Mouse (Mus musculus) stomach, embryonic 16.5 days (tissue): ENCODE measurements around the gene Hdac5. TPM values are rescaled to one million over a fixed set of nuclear protein-coding genes. Genes with fewer than 3 reads are reported as not detected.

ENCODE experiments used
- ATAC-seq: fragments of 200-750 bp; cut with Nextera tagmentation; 2 replicates; pipeline ENCODE4 v1.8.0; 2017; ENCODE audit warnings: moderate number of reproducible peaks, moderate TSS enrichment; ENCODE audit not compliant: insufficient read depth, low FRiP score
- H3K27ac ChIP-seq: fragments of 300-500 bp; sonication (generic); 2 replicates; pipeline ENCODE4 v1.5.1; 2014; ENCODE audit warnings: low read length
- H3K27me3 ChIP-seq: fragments of 300-500 bp; sonication (generic); 2 replicates; pipeline ENCODE4 v1.6.1; 2014; ENCODE audit warnings: low read length, control low read depth, mixed read lengths; ENCODE audit not compliant: control insufficient read depth, insufficient read depth
- H3K36me3 ChIP-seq: fragments of 300-500 bp; sonication (generic); 2 replicates; pipeline ENCODE4 v1.6.1; 2014; ENCODE audit warnings: low read length; ENCODE audit not compliant: control insufficient read depth, insufficient read depth
- H3K4me1 ChIP-seq: fragments of 300-500 bp; sonication (generic); 2 replicates; pipeline ENCODE4 v1.6.1; 2014; ENCODE audit warnings: low read length, control low read depth, mixed read lengths; ENCODE audit not compliant: control insufficient read depth, insufficient read depth
- H3K4me2 ChIP-seq: fragments of 300-500 bp; sonication (generic); 2 replicates; pipeline ENCODE4 v1.6.1; 2014; ENCODE audit warnings: low read depth, low read length, mixed read lengths
- H3K4me3 ChIP-seq: fragments of 300-500 bp; sonication (generic); replicated peaks from 2 replicates; pipeline ENCODE4 v1.5.1; 2014; ENCODE audit warnings: mild to moderate bottlenecking, low read length
- H3K9ac ChIP-seq: fragments of 300-500 bp; sonication (generic); 2 replicates; pipeline ENCODE4 v1.6.1; 2014; ENCODE audit warnings: low read length
- H3K9me3 ChIP-seq: fragments of 300-500 bp; sonication (generic); replicated peaks from 2 replicates; pipeline ENCODE4 v1.6.1; 2016; ENCODE audit warnings: low read length, control low read depth; ENCODE audit not compliant: control insufficient read depth
- WGBS: fragments of 180-500 bp; shearing (Covaris S2); extraction: QIAGEN DNeasy Blood & Tissue Kit; methylation state at CpG from one replicate; pipeline ENCODE4 v1.1.7; 2014; 5-methylcytosine and 5-hydroxymethylcytosine counted together
- polyA plus RNA-seq: library from polyadenylated mRNA; unstranded; fragments of >200 nt; fragmentation: Nextera tagmentation; extraction: Ambion mirVana; gene quantifications from 2 replicates; pipeline ENCODE4 v1.2.1, GENCODE M21; 2015

Hdac5 gene
- polyA plus RNA-seq, 1 experiment from 2014 or later, result 60.6 TPM

- Histone ChIP-seq H3K27me3 (no peaks in the 10 kb centered on the region), H3K4me1 (no peaks in the 10 kb centered on the region), H3K4me3 (no peak overlapping the region), H3K9ac (no peak overlapping the region), H3K9me3 (no peaks in the 10 kb centered on the region), H3K36me3 (peaks cover 38% of the 10 kb centered on the region), H3K4me2 (no peak overlapping the region), H3K27ac (no peak overlapping the region)
- peak; percentile 53; the same call in 1 of the 2 replicates for ATAC-seq
- WGBS, result 71% methylated on average over 12 of the region's 12 CpGs
These were observed 28.6 kb downstream of the Hdac5 start for GRCm38 (mm10) chr11:102201408-102201821.

- Histone ChIP-seq H3K9me3 (no peaks in the 10 kb centered on the region), H3K4me2 (no peak overlapping the region), H3K36me3 (peaks cover 33% of the 10 kb centered on the region), H3K4me1 (no peaks in the 10 kb centered on the region), H3K27ac (no peak overlapping the region), H3K27me3 (no peaks in the 10 kb centered on the region), H3K4me3 (no peak overlapping the region), H3K9ac (no peak overlapping the region)
- WGBS, result 48% methylated on average over 9 of the region's 9 CpGs
- ATAC-seq, result no peak
These were observed 30.1 kb downstream of the Hdac5 start for GRCm38 (mm10) chr11:102199856-102200255.

GRCm38 (mm10) chr11:102198245-102198644, 31.7 kb downstream of the Hdac5 start:
- Histone ChIP-seq H3K4me2 (no peak overlapping the region), H3K27ac (no peak overlapping the region), H3K9me3 (no peaks in the 10 kb centered on the region), H3K27me3 (no peaks in the 10 kb centered on the region), H3K9ac (no peak overlapping the region), H3K4me3 (no peak overlapping the region), H3K36me3 (peaks cover 28% of the 10 kb centered on the region), H3K4me1 (no peaks in the 10 kb centered on the region)
- no peak for ATAC-seq
- WGBS, result 69% methylated on average over 6 of the region's 6 CpGs

GRCm38 (mm10) chr11:102196018-102196797, 33.8 kb downstream of the Hdac5 start:
- no peak overlapping the region for H3K4me3 ChIP-seq
- no peaks in the 10 kb centered on the region for H3K27me3 ChIP-seq
- H3K4me1 ChIP-seq, result 0 out of 2 replicates have a peak, but pooled peaks cover 2% of the 10 kb centered on the region
- H3K27ac ChIP-seq, result no peak overlapping the region
- H3K36me3 ChIP-seq, result peaks cover 28% of the 10 kb centered on the region
- ATAC-seq, result 0 out of 2 replicates have a peak, but pooled peaks have one; percentile 24
- H3K9me3 ChIP-seq, result no peaks in the 10 kb centered on the region
- H3K9ac ChIP-seq, result no peak overlapping the region
- H3K4me2 ChIP-seq, result no peak overlapping the region
- 69% methylated on average over 21 of the region's 21 CpGs for whole genome bisulfite sequencing

- H3K9ac ChIP-seq, result no peak overlapping the region
- H3K4me1 ChIP-seq, result peaks cover 18% of the 10 kb centered on the region
- H3K36me3 ChIP-seq, result peaks cover 15% of the 10 kb centered on the region
- 82% methylated on average over 9 of the region's 9 CpGs for WGBS
- no peaks in the 10 kb centered on the region for H3K9me3 ChIP-seq
- H3K4me2 ChIP-seq, result no peak overlapping the region
- H3K4me3 ChIP-seq, result no peak overlapping the region
- H3K27ac ChIP-seq, result no peak overlapping the region
- no peak for ATAC-seq
- H3K27me3 ChIP-seq, result no peaks in the 10 kb centered on the region
These were observed 36.1 kb downstream of the Hdac5 start for GRCm38 (mm10) chr11:102193657-102194440.

- H3K27ac ChIP-seq, result no peak overlapping the region
- WGBS, result 46% methylated on average over 4 of the region's 4 CpGs
- H3K9ac ChIP-seq, result peak overlapping the region; percentile 69; the same call in 1 of the 2 replicates
- H3K27me3 ChIP-seq, result no peaks in the 10 kb centered on the region
- peak overlapping the region; percentile 89 for H3K4me2 ChIP-seq
- H3K9me3 ChIP-seq, result no peaks in the 10 kb centered on the region
- no peaks in the 10 kb centered on the region for H3K36me3 ChIP-seq
- no peak for ATAC-seq
- H3K4me1 ChIP-seq, result peaks cover 18% of the 10 kb centered on the region
- peak overlapping the region; percentile 56; the same call in 1 of the 2 replicates for H3K4me3 ChIP-seq
These were observed 39.1 kb downstream of the Hdac5 start for GRCm38 (mm10) chr11:102190848-102191247.

GRCm38 (mm10) chr11:102189461-102190436, 40.2 kb downstream of the Hdac5 start, which contains the start of gene G6pc3:
TSS of gene G6pc3 (plus strand) at chr11:102189620.
- under 1% methylated on average over 50 of the region's 50 CpGs for WGBS
- H3K9ac ChIP-seq, result peak within 1 kb of the TSS; percentile 69
- peak within 1 kb of the TSS; percentile 56 for H3K4me3 ChIP-seq
- H3K4me2 ChIP-seq, result peak within 1 kb of the TSS; percentile 89
- H3K27me3 ChIP-seq, result no peaks in the 10 kb centered on the region
- peak; percentile 84 for ATAC-seq
- H3K27ac ChIP-seq, result peak within 1 kb of the TSS; percentile 30
- H3K4me1 ChIP-seq, result peaks cover 18% of the 10 kb centered on the region
- H3K36me3 ChIP-seq, result no peaks in the 10 kb centered on the region
- no peaks in the 10 kb centered on the region for H3K9me3 ChIP-seq

- H3K4me2 ChIP-seq, result peak overlapping the region; percentile 89
- H3K27ac ChIP-seq, result no peak overlapping the region; the same call in 1 of the 2 replicates
- ATAC-seq, result no peak
- peak overlapping the region; percentile 56 for H3K4me3 ChIP-seq
- H3K9ac ChIP-seq, result peak overlapping the region; percentile 69
- H3K27me3 ChIP-seq, result no peaks in the 10 kb centered on the region
- no peaks in the 10 kb centered on the region for H3K36me3 ChIP-seq
- no peaks in the 10 kb centered on the region for H3K9me3 ChIP-seq
- WGBS, result 65% methylated on average over 6 of the region's 6 CpGs
- peaks cover 22% of the 10 kb centered on the region for H3K4me1 ChIP-seq
These were observed 41.0 kb downstream of the Hdac5 start for GRCm38 (mm10) chr11:102188980-102189379.
